Mouse (Mus musculus): ENCODE data around the gene Gm10037.
A peak's percentile ranks its signal among the peaks of the same experiment; 100 is the strongest.
"Not testable (repeated sequence)": the region's sequence is repeated elsewhere in the genome, so short reads cannot be mapped to it uniquely, and the experiment has no call there.

The Gm10037 gene

DNA sequence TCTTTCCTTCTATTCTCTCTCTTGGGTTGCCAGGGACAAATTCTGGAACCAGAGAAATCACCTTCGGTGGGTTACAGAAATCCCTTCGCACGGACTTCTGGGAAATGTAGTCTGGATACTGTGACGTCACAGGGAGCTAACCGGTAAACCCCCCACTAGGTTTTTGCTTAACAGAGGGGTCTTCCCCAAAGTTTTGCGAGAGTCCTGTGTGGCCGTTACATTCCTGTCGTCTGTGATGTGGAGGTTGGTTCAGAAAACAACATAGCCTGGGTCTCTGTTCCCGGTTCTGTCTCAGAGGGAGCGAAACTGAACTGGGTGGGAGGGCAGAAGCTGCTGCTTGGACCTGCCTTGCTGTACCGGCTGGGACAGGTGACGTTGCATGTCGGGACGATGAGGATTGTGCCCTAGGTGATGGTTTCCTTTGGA, at the start of gene Gm10037:
TSS of gene Gm10037 (plus strand) at position 196 of the 426 bp plus-strand sequence.
- DNase-seq (ENCODE audit: low spot score in 2 of 2): peak in 1 of 2 experiments; percentile 23

DNA sequence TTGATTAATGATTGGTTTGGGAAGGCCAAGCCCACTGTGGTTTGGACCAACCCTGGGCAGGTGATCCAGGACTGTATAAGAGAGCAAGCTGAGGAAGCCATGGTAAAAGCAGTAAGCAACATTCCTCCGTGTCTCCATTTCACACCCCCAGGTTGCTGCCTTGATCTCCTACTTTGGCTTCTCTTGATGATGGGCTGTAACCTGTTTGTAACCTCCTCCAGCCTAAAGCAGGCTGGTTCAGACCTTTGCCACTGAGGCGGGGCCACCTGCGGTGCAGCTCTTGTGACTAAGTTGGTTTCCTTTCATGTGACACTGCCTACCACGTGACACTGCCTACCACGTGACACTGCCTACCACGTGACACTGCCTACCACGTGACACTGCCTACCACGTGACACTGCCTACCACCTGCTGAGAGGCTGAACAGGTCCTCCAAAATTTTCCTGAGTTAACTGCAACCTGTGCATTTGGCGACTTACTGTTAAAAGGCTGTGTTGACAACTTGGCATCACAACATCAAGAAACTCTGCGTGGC, 38.9 kb upstream of the Gm10037 start:
- no peak for DNase-seq (ENCODE audit: low spot score in 2 of 2)

DNA sequence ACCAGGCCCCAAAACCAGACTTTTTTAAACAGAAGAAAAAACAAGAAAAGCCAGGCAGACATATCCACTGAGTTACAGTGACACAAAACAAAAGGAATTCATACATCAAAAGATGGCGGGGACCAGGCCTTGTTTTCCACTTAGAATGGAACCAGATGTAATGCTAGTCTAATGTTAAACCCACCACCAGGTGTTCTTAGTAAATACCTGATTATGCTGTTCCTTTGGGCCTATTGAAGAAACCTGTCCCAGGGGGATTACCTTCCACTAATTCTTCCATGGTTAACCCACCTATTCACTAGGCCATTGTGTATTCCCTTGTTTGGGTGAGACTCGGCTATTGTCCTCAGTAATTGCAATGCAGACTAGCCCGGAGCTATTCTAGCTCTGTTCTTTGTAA, 32.3 kb upstream of the Gm10037 start:
- DNase-seq (ENCODE audit: low spot score in 2 of 2): no peak

DNA sequence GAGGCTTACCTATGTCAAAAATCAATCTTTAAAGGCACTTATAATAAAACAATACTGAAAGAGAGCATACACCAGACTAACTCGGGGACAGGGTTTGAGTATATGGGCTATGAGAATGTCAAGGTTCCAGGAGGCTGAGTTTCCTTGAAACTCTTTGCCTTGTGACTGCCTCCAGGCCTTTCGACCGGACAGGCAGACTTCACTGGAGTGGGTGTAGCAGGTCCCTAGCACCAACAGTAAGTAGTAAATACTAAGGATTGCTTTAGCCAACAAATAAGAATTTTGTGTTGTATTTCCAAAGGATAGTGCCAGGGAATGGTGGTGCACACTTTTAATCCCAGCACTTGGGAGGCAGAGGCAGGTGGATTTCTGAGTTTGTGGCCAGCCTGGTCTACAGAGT, 31.8 kb upstream of the Gm10037 start:
- not testable (repeated sequence) for DNase-seq (ENCODE audit: low spot score in 2 of 2)

DNA sequence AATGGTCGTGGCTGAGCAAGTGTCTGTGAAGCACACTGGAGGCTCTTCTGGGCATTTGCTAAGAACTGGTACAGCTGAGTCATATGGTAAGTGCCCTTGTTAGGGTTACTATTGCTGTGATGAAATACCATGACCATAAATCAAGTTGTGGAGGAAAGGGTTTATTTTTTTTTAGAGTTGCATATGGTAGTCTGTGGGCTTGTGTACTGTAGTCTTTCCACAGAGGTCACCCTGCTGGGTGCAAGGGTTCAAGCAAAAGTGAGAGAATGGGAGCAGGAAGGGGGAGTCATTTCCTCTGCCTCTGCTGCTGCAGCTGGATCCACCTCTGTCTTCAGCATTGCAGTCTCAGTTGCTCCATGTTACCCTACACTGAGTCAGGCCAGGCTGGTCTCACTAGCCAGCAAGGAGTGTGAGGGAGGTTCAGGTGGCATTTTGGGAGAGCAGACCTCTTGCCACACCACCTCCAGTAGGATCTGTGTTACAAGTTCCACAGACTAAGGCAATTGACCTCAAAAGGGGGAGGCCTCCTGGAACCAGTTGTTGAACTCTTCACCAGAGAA, 19.2 kb upstream of the Gm10037 start:
- no peak for DNase-seq (ENCODE audit: low spot score in 2 of 2)

DNA sequence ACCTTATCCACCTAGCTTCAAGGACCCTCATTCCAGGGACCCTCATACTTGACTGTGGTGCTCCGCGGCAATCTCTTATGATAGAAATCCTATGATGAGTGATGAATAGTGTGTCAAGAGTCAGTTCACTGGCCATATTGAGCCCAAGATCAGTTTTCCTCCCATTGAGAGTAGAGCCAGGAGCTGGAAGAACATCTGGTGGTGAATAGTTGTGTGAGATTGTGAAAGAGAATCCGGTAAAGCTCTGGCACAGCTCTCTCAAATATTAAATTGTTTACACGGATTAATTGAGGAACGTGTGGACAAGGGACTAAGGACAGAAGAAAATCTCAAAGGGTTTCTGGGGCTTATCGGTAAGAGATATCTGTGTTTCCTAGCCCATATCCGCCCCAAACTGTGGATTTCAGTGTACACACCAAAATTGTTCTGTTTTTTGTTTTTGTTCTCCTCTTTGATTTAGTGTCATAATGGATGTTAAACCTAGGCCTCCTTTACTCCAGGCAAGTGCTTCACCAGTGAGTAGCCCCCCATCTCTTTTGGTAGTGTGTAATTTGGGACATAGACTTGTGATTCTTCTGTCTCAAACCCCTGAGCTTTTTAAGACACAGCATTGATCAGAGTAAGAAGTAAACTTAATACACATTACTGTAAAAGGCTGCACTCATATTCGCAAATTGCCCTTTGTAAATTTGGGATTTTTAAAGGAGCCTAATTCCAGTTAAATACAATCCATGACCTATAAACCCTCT, 17.8 kb upstream of the Gm10037 start:
- DNase-seq (ENCODE audit: low spot score in 2 of 2): no peak

DNA sequence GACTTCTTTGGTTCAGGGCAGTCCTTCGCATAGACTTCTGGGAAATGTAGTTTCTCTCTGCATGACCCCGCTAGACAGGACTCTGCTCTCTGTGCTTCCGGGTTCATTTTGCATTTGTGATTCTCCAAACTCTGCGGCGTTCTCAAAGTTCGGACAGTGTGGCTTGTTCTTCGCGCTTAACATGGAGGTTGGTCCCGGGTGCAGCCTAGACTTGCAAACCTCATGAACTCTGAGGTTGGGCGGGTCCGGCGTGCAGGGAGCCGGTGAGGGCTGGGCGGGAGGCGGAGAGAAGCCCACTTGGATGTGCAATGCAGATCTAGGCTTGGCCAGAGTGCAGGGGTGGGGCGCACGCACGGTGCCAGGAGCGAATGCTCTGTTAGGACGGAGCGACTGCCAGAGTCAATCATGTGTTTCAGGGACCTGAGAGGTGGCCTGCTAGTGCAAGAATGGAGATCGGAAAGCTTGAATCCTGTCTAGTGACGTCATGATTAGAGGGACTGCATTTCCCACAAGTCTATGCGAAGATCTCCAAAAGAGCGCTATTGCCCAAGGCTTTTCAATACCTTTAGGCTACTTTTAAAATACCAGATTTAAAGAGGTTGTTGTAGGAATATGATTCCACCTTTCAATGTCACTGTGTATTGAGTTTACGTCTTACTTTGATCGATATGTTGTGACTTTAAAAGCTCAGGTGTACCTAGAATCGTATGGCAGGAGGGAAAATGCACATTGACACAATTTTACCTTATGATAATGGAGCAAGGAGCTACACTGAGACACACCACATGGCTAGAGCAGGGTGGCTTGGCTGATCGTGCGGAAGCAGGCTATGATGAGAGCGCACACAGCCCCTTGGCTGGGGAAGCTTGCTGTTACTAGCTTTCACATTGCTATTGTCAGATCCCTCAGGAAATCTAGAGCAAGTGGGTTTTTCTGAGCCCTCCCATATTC, 16.9 kb upstream of the Gm10037 start, which contains the start of gene Zfp273:
TSS of gene Zfp273 (plus strand) at position 31 of the 951 bp plus-strand sequence.
- peak; percentile 23 to 29 for DNase-seq (ENCODE audit: low spot score in 2 of 2)

DNA sequence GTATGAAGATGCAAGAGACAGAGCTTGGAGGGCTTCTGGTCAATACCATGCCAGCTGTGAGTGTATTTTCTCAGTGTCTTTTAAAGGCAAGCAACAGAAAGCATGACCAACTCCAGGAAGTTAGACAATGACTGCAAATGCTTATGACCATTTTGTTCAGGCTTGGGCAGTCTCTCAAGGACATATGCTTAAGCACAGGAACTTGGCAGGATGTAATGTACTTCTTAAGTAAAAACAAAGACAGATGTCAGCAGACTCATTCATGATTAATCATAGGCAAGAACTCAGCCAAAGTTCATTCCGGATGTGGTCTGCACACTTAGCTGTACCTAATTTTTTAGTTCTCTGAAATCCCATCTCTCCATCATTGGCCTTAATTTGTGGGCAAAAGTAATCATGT, 12.3 kb upstream of the Gm10037 start:
- no peak for DNase-seq (ENCODE audit: low spot score in 2 of 2)

DNA sequence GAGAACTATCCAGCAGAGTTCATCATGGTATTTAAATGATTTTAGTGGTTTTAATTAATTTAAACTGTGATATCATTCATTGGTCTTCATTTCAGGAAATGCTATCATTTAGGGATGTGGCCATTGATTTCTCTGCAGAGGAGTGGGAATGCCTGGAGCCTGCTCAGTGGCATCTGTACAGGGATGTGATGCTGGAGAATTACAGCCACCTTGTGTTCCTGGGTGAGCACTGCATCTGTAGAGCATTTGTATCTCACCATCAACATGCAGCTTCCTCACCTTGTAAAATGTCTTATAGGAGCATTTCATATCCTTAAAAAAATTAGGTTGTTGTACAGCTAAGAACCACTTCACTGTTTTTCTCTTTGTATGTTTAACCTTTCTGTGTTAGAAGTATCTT, 2.2 kb downstream of the Gm10037 start:
- not testable (repeated sequence) for DNase-seq (ENCODE audit: low spot score in 2 of 2)

DNA sequence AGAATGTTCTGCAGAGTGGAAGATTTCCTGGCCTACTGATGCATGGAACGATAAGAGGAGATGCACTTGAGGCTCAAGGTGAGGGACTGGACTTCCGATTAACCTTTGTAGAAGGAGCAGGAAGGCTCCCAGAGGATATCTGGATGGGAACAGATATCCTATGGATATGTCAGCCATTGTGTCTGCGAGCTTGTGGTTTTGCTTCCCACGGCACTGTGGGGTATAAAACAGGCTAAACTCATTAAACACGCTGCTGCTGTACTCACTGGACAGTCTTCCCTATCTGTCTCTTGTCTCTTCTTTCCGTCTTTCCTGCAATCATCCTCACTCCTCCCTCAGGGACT, 12.8 kb downstream of the Gm10037 start:
- DNase-seq (ENCODE audit: low spot score in 2 of 2): no peak

DNA sequence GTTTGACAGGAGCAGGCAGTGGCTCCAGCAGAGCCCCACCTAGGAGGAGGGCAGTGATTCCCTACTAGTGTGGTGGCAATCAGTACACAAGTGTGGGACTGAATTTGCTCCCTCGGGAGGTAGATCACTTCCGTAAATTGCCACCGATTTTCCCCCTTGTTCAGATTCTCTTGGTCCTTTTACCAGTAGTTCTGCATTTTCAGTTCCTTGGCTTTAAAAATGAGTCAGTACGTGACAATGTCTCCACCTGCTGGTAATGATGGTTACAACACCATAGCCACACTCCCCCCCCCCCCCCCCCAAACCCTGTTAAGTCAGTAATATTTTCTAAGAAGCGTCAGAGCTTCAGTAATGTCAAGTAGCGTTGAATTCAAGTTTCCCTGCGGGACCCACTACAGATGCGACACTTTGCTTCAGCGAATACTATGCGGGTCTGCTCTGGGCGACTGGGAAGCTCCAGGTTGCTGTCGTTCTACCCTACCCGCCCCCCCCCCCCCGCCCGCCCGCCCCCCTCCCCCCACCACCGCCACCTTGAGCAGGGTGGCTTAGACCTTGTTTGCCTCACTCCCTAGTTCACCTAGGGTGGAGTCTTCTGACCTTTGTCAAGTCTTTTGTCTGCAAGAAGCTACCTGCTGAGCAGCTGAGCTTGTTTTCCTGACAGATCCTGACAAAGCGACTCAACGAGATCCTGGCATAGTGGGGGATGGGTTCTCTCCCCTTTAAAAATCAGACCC, 13.4 kb downstream of the Gm10037 start:
- peak in 1 of 2 experiments; percentile 32 for DNase-seq (ENCODE audit: low spot score in 2 of 2)

DNA sequence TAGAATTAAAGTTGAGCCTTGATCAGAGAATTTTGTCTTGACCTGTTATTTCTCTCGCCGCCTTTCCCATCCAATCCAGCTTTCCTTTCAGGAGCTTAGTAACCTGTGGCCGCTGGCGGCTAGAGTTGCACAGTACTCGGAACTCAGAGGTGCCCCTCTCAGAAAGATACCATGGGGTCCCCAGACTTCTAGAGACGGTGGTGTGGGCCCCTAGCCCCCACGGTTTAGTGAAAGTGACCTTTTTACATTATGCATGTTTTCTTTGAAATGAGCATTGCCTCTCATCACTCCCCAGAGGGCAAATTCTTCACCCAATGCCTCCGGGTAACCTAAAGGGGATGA, 13.9 kb downstream of the Gm10037 start:
- no peak for DNase-seq (ENCODE audit: low spot score in 2 of 2)

DNA sequence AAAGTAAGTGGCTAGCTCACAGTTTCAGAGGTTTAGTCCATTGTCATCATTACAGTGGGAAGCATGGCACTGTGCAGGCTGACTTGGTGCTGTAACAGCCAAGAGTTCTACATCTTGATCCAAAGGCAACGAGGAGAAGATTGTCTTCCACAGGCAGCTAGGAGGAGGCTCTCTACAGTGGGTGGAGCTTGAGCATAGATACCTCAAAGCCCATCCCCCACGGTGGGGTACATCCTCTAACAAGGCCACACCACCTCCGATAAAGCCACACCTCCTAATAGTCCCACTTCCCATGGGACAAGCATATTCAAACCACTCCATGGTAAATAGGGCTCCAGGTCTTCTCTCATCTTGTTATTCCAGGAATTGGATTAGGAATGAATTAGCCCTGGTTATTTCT, 19.5 kb downstream of the Gm10037 start:
- DNase-seq (ENCODE audit: low spot score in 2 of 2): no peak

DNA sequence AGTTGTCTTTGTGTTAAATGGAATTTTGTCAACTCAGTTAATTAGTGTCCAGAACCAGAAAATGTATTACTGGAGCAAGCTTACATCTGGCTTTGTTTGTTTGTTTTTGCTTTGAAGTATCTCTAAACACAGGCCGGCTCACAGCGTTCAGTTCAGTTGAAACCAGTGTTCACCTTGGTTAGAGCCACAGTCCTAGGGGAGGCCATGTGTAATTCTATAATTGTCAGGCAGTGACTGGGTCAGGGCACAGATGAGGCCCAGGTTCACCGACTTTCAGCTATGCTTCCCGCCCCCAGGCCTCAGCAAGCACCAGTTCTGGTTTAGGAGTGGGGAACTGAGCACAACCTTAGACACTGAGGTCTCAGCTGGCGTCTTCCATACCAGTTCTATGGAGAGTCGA, 22.2 kb downstream of the Gm10037 start:
- DNase-seq (ENCODE audit: low spot score in 2 of 2): no peak

DNA sequence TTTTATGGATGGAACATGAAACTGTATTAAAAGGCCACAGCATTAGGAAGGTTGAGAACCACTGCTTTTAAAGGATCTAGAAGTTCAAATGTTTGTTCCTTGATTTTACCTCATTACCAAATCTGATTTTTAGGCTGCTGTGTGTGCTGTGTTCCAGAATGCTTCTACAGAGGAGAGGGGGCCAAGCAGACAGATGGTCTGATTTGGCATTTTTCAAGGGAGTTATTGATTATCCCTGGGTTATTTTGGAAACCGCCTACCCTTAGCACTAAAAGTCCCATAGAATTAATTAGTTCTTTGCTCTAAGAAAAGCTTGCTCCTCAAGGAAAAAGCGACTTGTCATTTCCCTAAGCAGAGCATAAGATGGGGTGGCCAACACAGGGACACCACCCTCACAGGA, 23.1 kb downstream of the Gm10037 start:
- no peak for DNase-seq (ENCODE audit: low spot score in 2 of 2)

DNA sequence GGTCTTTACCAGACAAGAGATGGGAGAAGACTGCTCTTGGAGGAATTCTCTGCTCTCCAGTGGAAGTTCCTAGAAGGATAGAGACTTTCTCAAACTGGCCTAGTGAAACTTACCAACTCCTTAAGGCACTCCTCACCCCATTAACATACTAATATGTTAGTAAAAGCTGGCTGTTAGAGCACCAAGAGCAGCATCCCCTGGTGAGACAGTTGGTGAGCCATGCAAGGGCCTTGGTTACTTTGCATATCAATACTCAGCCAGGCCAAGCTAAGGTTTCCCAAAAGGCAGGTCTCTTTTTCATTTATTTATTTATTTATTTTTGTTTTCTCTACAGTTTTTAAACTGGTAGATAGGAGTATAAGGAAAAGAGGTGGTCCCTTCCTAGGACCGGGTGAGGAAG, 26.4 kb downstream of the Gm10037 start:
- no peak for DNase-seq (ENCODE audit: low spot score in 2 of 2)

DNA sequence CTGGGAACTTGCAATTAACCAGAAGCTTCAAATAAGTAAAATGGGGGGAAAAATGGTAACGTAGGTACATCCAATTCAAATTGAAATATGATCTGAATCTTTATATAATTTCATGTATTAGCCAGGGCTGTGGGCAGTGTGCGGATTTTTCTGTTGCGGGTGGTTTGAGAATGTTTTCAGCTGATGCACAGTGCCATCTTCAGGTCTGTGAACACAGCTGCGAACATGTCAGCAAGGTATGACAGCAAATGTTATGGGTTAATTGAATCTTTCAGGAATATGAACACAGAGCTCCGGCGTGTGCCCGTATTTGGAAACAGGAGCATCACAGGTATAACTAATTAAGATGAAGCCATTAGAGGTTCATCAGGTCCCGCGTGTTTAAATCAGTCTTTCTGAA, 31.6 kb downstream of the Gm10037 start:
- no peak for DNase-seq (ENCODE audit: low spot score in 2 of 2)

DNA sequence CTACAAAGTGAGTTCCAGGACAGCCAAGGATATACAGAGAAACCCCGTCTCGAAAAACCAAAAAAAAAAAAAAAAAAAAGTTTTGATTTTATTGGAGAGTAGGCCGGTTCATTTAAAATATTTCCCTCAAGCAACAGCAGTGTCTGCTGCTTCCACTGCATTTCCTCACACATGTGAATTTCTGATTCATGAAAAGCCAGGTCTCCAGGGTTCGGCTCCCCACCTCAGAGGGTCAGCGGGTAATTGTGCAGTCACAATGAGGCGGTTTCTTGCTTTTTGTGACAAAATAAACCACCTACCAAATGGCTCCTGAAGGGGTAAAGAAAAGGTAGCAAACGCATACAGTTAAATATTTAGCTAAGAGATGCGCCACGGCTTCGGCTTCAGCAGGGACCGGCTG, 32.1 kb downstream of the Gm10037 start, which contains the start of gene BC048507:
TSS of gene BC048507 (plus strand) at position 301 of the 400 bp plus-strand sequence.
- DNase-seq (ENCODE audit: low spot score in 2 of 2): no peak

DNA sequence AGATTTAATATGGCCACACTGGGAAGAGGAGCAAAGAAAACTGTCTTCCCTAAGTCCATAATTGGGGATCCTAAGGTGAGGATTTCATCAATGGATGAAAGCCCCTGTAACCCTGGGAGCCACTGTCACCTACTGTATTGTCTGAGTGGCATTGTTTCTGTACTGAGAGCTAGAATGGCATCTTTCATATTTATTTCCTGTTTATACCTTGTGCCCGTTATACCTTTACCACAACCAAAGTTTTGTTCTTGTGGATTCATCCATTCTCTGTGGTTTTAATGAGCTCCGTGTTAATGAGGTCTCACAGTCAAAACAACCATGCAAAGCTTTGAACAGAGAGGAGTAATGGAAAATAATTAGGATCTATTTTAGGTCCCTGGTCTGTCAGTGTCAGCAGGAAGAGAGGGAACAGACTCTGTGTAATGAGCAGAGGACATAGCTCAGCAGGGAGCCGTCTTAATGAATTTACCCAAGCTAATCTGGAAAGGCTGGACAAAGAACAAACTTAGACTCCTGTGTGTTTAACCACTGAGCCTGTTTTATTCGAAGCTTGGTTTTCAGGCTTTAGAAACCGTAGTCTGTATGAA, 34.0 kb downstream of the Gm10037 start:
- no peak for DNase-seq (ENCODE audit: low spot score in 2 of 2)

DNA sequence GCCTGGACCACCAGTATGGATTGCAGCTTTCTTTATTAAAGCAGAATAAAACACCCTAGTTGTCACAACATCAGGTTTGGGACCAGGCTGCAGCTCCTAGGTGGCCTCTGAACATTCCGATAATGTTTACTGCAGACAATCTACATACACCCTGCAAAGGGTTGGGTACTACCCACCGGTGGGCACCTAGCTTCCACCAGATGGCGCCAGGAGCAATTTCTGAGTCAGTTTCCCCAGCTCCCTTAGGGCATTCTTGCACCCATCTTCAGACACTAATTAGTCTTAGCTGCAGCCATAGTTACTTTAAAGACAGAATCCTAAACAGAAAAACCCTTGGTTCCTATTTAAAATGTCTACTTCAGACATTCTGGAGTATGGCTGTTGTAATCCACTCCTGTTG, 37.0 kb downstream of the Gm10037 start:
- DNase-seq (ENCODE audit: low spot score in 2 of 2): no peak

DNA sequence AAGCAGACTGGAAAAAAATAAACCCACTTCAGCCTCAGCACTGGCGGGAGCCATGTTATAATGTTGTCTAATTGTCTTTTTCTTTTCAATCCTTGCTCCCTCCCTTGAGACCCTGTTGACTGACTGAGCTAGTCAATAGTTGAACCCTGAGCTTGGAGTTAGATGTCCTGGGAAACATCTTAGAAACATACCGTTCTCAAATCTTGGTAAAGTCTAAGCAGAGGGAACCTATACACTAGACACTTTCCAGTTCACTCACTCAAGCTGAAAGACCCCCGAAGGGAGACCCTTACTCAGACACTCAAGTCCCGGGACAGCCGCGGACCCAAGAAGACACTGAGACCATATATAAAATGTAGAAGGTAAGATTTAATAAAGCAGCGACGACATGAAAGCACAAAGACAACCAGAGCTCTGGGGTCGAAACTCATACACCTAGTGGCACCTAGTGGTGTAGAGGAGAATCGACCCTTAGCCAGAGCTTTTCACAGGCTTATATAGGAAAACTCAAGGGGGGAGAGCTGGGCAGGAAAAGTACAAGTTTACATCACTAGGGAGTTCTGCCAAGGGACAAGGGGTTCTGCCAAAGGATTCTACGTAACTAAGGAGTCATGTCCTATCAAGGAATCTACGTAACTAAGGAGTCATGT, 45.3 kb downstream of the Gm10037 start:
- not testable (repeated sequence) for DNase-seq (ENCODE audit: low spot score in 2 of 2)
